Mouse (Mus musculus): ENCODE measurements around the gene H2afy2.
A peak's percentile ranks its signal among the peaks of the same experiment; 100 is the strongest.

The H2afy2 gene

GRCm38 (mm10) chr10:61723271-61723670 lies 60.7 kb downstream of the H2afy2 start:
- DNase-seq (ENCODE audit: low read depth, low spot score), result no peak

- DNase-seq (ENCODE audit: low read depth, low spot score), result no peak
These were observed 61.7 kb downstream of the H2afy2 start for GRCm38 (mm10) chr10:61722215-61722614.

- no peak for DNase-seq (ENCODE audit: low read depth, low spot score)
These were observed 63.6 kb downstream of the H2afy2 start for GRCm38 (mm10) chr10:61720331-61720730.

GRCm38 (mm10) chr10:61717406-61718296 lies 66.3 kb downstream of the H2afy2 start:
- no peak for DNase-seq (ENCODE audit: low read depth, low spot score)

DNA sequence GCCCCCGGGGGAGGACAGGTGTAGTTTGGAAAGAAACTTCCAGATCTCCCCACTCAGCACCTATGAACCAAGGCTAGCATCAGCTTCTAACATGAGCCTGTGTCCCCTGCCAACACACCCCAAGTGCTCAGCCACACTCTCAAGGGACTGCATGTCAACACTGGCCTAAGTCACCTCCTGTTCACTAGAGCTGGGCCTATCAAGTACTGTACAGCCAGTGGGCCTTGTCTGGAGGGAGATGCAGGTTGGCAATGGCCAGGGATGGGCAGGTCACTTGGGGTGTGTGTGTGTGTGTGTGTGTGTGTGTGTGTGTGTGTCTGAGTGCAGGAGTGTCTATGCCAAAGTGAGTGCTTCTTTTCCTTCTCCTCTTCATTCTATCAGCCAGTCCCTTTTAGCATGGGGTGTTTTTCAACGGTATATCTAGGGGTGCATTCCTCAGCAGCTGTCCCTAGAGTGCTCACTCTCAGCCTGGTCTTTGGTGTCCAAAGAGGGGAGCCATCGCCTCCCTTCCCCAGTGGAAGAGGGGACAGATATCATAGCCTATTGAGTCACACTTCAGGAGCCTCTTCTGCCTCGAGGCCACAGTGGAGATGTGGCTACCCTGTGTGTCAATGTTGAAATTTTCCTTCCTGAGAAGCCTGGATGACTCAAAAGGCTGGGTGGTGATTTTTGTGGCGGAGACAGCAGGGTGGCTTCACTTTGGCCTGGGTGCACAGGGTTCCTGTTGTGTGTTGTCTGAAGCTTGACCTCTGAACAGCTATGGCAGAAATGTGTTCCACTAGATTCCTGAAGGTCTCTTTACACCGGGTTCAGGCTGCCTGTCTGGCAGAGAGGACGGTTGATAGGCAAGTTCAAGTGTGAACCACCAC lies 67.7 kb downstream of the H2afy2 start:
- DNase-seq (ENCODE audit: low read depth, low spot score), result no peak

- no peak for DNase-seq (ENCODE audit: low read depth, low spot score)
These were observed 68.5 kb downstream of the H2afy2 start for GRCm38 (mm10) chr10:61715462-61715837.

GRCm38 (mm10) chr10:61714771-61715461 lies 69.0 kb downstream of the H2afy2 start, which contains the start of gene Aifm2:
Gene Aifm2, plus strand, starts transcription at chr10:61715263.
- no peak for DNase-seq (ENCODE audit: low read depth, low spot score)

- DNase-seq (ENCODE audit: low read depth, low spot score), result no peak
These were observed 69.8 kb downstream of the H2afy2 start for GRCm38 (mm10) chr10:61714146-61714545.

DNA sequence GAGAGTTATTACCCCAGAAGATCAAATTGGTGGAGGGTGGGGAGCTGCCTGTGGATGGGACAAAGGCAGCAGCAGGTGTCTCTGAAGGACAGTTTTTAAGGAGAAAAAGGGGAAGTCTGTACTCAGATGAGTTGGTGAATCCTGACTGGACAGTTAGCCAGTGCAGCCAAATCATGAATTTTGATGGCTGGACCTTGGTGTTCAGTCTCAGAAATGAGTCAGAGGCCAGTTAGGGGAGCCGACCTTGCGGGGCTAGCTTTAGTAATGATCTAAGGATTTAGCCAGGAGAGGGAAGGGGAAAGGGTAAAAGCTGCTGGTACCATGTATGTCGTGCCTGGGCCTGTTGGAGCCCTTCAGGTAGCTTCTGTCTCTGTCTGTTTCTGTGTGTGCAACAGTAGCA lies 70.3 kb downstream of the H2afy2 start:
- DNase-seq (ENCODE audit: low read depth, low spot score), result no peak

DNA sequence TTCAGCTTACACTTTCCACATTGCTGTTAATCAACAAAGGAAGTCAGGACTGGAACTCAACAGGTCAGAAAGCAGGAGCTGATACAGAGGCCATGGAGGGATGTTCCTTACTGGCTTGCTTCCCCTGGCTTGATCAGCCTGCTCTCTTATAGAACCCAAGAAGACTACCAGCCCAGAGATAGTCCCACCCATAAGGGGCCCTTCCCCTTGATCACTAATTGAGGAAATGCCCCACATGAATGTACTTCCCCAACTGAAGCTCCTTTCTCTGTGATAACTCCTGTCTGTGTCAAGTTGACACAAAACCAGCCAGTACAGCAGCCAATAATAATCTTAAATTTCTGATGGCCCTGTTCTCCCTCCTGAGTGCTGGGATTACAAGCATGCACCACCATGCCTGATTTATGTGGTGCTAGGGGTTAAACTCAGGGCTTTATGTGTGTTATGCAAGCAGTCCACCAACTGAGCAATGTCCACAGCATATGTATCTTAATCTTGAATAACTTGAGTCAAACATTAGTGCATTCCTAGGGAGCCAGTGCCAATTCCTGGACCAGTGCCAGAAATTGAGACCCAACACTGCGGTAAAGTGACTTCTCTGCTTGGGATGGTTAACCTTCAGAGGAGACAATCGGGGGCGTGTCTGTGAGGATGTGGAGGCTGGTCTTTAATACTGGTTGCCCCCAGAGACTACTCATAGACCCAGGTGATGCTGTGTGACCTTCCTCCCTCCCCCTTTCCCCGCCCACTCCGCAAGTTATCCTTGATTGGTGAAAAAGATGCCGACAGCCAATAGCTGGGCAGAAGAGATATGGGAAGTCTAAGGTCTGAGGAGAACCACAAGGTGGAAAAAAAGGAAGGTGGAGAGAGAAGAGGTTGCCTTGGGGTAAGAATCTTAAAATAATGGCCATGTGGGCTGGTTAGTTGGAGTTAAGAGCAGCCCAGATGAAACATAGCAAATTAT lies 77.3 kb downstream of the H2afy2 start:
- DNase-seq (ENCODE audit: low read depth, low spot score), result no peak

- DNase-seq (ENCODE audit: low read depth, low spot score), result no peak
These were observed 79.3 kb downstream of the H2afy2 start for GRCm38 (mm10) chr10:61704663-61705062.

DNA sequence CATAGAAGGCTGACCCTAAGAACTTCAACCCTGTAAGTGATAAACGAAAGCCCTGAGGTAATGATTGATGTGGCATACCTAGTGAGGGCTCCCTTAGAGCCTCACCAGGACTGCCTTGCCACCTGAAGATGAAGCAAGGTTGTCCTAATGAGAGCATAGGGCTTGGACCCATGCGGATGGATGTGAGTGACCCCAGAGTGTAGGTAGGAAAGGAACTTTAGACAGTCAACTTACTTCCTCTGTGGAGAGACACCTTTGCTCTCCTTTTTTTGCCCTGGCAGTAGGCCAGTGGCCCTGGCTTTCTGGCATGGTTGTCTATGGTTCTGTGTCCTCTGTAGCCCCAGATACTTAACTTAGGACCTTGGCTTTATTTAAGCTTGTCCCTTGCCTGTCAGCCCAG lies 86.9 kb downstream of the H2afy2 start:
- no peak for DNase-seq (ENCODE audit: low read depth, low spot score)

GRCm38 (mm10) chr10:61696560-61696823 lies 87.5 kb downstream of the H2afy2 start:
- DNase-seq (ENCODE audit: low read depth, low spot score), result no peak

DNA sequence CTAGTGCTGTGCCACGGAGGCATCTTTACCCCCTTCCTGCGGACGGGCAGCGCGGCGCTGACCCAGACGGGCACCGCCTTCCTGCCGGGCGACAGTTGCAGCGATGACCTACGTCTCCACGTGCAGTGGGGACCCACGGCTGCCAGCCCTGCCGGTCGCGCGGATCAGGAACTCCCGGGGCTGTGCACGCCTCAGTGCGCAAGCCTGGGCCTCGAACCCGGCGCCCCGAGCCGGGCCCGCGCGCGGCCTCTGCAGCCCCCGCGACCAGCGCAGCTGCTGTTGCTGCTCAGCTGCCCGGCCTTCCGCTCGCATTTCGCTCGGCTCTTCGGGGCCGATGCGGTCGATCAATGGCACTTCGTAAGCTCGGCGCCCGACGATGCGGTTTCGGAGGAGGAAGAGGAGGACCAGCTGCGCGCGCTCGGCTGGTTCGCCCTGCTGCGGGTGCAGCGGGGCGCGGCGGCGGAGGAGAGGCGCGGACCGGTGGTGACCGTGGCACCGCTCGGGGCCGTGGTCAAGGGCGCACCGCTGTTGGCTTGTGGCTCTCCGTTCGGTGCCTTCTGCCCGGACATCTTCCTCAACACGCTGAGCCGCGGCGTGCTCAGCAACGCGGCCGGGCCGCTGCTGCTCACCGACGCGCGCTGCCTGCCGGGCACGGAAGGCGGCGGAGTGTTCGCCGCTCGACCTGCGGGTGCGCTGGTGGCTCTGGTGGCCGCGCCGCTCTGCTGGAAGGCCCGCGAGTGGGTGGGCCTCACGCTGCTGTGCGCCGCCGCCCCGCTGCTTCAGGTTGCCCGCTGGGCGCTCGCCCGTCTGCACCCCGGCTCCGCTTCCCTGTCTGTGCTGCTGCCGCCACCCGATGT lies 88.0 kb downstream of the H2afy2 start:
- no peak for DNase-seq (ENCODE audit: low read depth, low spot score)

- peak; percentile 96 for DNase-seq (ENCODE audit: low read depth, low spot score)
These were observed 88.9 kb downstream of the H2afy2 start, which contains the start of gene Tysnd1 for GRCm38 (mm10) chr10:61694870-61695670. Gene Tysnd1, plus strand, starts transcription at chr10:61695514.

- DNase-seq (ENCODE audit: low read depth, low spot score), result no peak
These were observed 90.4 kb downstream of the H2afy2 start for GRCm38 (mm10) chr10:61693563-61693962.

GRCm38 (mm10) chr10:61689405-61689804 lies 94.5 kb downstream of the H2afy2 start:
- no peak for DNase-seq (ENCODE audit: low read depth, low spot score)
